Mouse (Mus musculus) layer of hippocampus, adult 8-10 months (tissue): ENCODE data around the gene Gm28551. TPM values are rescaled to one million over a fixed set of nuclear protein-coding genes. Genes with fewer than 3 reads are reported as not detected.
A peak's percentile ranks its signal among the peaks of the same experiment; 100 is the strongest.
"Not testable (repeated sequence)": the region's sequence is repeated elsewhere in the genome, so short reads cannot be mapped to it uniquely, and the experiment has no call there.

Experiments used
- DNase-seq, 2 experiments: peaks; one replicate each; pipeline ENCODE4 v3.0.0; 2022; ENCODE audit warnings: low spot score in 2 of 2
- total RNA-seq, 4 experiments: library from RNA; stranded (reverse); gene quantifications; 2 replicates each; pipeline ENCODE4 v1.2.4; 2022

The Gm28551 gene
- under 1 TPM in 3 of 4 experiments, not detected in 1; 0.19 to 0.57 (median 0.20) TPM for total RNA-seq

DNA sequence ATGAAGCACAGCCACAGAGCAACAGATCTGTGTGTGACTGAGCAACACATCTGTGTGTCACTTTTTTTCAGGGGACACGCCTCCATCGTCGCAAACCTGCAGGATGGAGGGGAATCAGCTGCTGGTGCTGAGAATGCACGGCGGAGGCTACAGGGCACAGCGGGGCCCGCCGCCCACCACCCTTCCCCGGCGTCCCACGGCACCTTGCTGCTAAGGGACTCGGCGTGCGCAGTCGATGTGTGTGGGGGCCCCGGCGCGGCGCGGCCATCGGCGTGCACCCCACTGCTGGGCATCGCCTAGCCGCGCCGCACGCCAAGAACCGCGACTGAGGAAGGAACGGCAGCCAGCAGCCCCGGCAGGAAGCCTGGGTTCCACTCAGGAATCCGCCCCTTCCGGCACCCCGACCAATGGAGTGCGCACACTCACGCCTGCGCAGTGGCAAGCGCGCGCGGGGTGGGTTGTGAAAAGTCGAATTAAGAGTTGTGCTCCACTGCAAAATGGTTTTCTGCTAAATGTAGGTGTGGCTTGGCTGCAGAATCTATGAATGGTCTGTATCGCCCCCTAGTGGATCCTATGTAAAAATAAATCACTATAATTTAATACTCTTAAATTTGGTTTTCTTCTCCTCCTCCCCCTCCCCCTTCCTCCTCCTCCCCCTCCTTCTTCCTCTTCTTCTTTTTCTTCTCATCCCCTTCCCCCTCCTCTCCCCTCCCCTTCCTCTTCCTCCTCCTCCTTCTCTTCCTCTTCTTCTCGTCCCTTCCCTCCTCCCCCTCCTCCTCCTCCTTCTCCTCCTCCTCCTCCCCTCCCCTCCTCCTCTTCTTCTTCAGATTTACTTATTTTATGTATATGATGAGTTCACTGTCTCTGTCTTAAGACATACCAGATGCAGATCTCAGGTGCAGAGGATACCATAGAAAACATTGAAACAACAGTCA, at the start of gene Gm28551, which contains the start of the genes Asdurf and Asnsd1:
Gene Gm28551 (minus strand): TSS at position 341 of the 935 bp plus-strand sequence.
Gene Asdurf (minus strand): TSS at position 293 of the 935 bp plus-strand sequence.
Gene Asnsd1 (minus strand): TSS at position 426 of the 935 bp plus-strand sequence.
- DNase-seq: peak; percentile 96 to 97

DNA sequence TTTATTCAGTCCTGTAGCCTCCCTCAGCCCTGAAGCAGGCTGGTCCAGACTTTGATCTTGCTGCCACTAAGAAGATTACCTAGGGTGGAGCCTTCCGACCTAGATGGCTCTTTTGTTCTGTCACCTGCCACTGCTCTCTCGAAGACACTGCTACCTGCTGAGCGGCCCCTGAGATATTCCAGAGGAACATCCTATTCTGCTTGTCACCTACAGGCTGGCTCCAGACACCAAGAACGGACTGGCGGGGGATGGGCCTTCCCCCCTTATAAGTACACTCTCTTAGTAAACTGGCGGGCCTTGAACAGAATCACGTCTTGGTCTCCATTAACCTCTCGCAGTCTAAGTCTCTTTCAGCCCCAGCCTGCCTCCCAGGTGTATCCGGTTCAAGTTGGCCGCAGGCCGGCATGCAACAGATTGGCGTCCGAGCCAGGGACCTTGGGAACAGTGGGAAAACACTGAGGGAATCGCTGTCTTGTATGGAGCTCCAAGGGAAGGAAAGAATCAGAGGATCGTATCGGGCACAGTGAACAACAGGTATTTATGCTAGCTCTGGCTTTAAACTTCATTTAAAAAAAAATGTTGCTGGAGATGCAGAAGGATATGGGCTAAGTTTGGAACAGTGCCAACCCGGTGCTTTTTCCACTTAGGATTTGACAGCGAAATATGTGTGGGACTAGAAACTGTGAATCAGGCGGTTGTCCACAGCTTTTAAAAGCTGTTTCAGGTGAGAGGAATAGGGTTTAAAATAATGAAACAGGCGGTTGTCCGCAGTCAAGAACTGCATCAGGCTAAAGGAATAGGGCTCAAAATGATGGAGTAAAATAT, 41.7 kb upstream of the Gm28551 start:
- DNase-seq: peak in 1 of 2 experiments; percentile 6

DNA sequence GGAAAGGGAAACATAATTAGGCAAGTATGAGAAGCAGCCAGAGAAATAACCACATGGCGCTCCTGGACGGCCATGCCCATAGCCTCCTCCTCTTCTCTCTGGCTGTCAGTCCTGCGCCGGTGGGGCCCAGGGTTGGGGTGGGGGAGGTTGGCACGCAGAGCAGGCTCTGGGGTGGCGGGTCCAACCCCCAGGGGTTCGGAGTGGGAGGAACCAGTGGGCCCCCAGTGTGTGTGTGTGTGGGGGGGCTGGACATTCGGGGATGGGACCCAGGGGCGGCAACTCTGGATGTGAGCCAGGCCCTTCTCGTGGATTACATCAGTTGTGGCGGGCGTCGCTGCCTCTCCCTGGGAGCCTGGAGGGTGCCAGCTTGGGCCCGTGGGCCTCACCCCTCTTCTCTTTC, 36.3 kb upstream of the Gm28551 start:
- no peak for DNase-seq

DNA sequence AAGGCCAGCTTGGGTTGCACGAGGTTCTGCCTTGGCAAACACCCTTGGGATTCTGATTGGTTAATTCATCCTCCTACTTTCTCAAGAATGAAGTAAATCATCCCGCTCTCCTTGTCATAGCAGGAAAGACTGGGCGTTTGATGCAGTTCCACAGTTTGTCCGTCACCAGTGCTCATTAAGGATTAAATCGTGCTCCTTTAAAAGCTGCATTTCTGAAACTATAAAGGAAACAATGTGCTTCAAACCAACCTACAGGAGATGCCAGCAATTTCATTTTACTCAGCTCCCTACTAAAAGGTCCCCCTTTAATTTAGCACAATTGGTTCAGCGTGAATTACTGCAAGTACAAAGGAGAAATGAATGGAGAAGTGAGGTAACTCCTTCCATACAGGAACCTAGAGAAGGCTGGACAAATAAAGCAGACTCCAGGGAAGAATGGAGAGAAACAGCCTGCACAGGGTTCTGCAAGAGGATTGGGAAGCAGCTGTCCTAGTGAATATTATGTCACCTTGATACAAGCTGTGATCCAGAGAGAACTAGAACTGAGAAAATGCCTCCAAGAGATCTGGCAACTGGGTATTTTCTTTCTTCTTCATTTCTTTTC, 31.7 kb upstream of the Gm28551 start:
- DNase-seq: no peak

DNA sequence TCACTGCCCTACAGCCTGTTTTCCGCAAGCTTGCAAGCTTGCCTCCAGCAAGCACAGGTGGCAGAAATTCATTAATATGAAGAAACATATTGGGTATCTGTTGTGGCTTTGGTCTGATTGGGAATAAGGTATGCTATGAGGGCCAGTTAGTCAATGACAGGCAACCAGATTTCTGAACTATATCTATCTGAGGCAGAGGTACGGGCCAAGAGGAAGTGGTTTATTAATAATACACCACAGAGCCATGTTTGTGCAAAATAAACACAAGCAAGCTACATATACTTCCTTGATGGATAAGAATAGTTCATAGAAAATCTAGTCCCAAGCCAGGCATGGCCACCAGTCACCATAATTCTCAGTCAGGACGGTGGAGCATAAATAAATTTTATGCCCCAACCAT, 25.3 kb upstream of the Gm28551 start:
- no peak for DNase-seq

DNA sequence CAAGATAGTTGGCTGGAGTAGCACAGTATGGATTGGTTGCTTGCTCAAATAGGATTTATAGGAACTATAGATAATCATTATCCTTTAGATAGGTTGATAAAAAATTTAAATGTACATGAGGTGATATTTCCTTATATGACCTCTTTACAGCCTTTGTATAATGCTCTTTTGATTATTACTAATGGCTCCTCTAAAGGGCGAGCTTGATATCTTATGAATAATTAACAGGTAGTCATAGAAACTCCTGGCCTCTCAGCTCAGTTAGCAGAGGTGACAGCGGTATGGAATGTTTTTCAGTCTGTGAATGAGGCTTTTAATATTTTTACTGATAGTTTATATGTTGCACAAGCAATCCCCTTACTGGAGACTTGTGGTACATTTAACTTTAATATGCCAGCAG, 23.5 kb upstream of the Gm28551 start:
- DNase-seq: not testable (repeated sequence)

DNA sequence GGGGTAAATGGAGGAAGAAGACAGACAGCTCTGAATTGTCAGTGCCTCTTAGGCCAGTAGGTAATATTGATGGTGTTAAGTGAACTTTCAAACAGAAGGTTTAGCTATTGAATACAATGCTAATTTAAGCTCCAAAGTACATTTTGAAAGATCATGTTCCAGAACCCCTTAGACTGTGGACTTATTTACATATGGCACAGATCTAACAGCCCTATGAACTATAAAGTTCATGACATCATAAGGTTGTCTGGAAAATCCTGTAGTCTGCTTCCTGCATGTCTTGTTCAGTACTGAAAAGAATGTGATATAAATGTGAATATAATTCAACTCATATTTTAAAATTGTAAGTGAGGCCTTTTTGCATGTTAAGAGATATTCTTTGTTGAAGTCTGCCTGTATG, 6.5 kb upstream of the Gm28551 start:
- DNase-seq: no peak

DNA sequence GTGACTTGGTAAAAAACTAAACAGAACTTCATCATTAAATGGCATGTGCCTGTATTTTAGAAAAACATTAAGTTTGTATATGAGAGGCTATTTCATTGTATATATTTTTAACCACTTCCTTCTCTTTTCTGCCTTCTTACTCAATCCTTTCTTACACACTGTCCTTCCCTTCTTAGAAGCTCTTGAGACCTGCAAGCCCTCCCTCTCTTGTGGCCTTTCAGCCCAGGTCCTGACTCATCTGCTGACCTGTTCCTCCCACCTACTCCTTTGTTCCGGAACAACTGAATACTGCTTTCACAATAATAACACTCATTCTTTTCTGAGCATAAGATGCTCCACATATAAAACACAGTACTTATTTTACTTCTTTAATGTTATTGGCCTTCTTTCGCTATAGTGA, 11.4 kb downstream of the Gm28551 start:
- DNase-seq: no peak

DNA sequence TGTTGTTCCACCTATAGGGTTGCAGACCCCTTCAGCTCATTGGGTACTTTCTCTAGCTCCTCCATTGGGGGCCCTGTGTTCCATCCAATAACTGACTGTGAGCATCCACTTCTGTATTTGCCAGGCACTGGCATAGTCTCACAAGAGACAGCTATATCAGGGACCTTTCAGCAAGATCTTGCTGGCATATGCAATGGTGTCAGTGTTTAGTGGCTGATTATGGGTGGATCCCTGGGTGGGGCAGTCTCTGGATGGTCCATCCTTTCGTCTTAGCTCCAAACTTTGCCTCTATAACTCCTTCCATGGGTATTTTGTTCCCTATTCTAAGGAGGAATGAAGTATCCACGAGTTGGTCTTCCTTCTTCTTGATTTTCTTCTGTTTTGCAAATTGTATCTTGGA, 15.1 kb downstream of the Gm28551 start:
- DNase-seq: not testable (repeated sequence)

DNA sequence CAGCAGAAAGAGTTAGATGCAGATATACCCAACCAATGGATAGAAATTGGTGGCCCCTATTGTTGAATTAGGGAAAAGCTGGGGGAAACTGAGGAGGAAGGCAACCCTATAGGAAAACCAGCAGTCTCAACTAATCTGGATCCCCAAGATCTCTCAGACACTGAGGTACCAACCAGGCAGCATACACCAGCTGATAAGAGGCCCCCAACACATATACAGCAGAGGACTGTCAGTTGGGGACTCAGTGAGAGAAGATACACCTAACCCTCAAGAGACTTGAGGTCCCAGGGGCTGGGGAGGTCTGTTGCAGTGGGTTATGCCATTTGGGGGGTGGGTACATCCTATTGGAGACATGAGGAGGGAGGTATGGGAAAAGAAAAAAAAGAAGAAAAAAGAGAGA, 17.0 kb downstream of the Gm28551 start:
- DNase-seq: no peak

DNA sequence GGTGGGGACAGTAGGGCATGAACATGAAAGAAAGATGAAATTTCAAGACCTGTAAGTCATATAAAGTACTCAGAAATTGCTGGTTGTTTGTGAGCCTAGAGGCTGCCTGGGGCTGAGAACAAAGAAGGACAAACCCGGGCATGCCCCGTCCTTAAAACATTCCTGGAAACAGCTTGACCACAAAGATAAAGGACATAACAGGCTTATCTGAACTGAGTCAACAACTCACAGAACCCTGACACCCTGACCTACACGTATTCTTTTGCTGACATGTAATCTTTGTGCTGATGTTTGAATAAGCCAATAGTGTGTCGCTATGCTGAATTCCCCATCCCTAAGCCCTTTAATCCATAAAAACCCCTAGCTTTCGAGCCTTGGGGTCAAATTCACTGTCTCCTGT, 18.9 kb downstream of the Gm28551 start:
- not testable (repeated sequence) for DNase-seq

DNA sequence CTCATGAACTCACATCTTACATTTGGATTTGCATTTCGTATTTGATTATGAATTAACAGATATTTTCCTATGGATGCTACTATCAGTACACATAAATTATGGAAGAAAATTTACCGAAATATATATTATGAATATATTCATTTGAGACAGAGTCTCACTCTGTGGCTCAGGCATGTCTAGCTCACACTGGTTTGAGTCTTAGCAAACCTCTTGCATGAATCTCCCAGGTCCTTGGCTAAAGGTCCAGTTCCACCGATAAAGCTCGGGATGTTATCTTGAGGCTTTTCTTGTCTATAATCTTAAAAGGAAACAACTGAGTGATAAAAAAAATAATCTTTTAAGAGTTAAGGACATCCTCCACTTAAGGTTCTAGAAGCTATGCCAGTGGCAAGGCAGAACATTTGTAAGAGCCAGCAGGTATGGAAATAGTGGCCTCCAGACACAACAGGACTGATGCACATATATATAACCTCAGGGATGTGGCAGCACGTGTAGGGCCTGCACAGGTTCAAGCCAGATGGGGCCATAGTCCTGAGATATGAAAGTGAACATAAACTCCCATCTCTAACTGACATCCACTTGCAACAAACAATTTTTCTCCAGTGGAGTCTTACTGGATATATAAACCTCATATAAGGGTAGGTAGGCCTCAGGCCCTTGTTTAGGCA, 27.5 kb downstream of the Gm28551 start:
- DNase-seq: no peak

DNA sequence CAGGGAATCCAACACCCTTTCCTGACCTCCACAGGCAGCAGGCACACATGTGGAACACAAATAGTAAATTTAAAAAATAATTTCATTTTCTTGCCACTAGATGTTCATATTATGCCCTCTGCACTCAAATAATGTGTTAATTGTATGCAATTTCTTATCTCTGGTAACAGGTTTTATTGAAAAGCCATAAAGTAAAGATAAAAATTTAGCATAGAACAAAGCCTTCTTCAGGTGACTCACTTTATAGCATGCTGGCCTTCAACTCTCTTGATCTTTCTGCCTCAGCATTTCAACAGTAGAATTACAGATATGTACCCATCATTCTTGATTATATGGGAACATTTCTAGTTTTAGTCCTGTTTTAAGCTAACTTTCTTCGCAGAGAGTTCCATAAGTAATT, 28.2 kb downstream of the Gm28551 start:
- no peak for DNase-seq

DNA sequence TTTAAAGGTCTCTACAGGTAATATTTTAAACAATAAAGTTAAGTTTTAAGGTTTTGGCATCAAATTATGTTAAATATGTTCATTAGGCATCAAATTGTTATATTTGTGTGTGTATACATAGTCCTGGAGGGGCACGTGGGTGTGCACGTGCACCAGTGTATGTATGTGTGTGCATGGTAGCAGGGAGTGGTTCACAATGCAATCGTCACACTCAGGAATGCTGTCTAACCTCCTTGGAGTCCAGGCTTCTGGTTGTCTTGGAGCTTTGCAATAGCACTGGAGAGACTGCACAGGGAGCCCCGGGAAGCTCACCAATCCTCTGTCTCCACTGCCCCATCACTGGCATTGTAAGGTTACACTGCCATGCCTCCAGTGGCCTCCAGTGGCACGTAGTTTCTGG, 29.2 kb downstream of the Gm28551 start:
- no peak for DNase-seq

DNA sequence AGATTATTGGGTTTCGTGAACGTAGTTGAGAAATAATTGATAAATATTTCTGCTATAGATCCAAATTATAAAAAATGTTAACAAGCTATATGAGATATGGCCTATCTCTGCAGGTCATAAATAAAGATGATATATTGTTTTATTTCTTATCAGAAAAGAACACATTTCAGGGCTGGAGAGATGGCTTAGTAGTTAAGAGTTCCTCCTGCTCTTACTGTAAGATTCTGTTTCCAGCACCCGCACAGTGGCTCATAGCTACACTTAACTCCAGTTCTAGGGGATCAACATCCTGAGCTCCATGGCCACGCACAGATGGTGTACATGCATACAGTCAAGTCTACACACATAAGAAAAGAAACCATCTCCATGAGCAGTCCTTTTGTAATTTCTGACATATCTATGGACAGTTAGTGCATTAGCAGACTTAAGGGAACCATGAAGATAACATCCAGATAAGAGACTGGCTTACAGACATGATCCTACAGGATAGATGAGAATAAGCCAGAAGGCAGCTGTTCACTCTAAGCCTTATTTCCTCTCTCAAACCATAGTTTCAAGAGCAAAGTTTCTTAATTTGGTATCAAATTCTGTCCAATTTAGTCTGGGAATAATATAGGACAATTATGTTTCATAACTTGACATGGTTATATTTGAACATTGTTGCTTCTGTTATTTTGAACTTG, 30.7 kb downstream of the Gm28551 start:
- DNase-seq: no peak

DNA sequence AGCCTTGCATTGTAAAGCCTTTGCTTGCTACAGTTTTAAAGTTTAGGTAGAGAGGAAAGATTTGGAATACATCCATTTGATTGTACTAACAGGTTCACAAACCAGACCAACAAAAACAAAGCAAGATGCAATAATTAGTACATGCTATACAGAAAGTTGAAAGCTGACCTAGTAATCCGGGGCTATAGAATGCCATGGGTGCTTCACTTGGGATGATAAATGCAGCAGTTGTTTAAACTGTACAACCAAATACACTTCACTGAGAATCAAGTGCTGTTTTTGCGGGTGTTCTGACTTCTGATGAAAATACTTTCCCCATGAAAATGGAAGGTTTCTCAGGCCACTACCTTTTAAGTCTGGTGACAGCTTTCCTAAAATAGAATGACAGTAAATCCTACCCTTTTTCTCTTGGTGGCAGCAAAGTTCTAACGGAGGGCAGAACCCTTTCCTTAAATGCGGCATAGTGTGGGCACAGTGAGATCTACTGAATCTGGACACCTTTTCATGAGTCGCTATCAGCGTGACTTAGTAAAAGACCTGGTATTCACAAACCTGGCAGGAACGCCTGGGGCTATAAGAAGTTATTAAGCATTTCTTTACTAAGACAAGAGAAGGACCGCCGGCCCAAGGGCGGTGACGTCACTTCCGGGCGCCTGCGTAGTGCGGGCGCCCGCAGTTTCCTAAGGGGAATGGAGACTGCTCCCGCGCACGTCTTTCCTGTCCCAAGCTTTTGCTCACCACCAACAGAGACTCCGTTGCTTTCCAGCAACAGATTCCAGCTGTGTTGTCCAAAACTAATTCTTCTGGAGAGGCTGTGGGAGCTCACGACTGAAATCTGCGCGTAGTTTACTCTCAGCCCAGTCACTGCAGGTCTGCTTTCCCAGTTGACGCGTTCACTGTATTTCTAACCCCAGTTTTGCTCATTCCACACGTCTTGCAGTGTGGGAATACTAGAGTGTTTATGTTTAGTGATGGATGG, 39.2 kb downstream of the Gm28551 start, which contains the start of gene Osgepl1:
Gene Osgepl1 (plus strand): TSS at position 636 of the 979 bp plus-strand sequence.
- DNase-seq: peak; percentile 70 to 84

DNA sequence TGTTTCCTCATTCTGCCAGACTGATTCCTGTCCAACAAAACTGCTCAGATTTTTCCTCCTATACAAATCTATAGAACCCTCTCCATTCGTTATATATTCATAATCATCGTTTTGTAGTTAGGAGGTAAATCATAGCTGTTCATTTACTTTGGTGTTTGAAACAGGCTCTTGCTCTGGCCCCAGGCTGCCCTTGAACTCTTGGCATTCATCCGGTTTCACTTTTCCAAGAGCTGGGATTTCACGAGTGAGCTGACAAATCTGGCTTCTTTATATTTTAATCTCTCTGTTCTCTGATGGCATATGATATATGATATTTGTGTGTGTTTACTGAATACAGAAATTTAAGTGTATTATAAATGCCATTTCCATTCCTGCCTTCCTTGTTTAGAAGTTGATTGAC, 52.0 kb downstream of the Gm28551 start:
- no peak for DNase-seq

DNA sequence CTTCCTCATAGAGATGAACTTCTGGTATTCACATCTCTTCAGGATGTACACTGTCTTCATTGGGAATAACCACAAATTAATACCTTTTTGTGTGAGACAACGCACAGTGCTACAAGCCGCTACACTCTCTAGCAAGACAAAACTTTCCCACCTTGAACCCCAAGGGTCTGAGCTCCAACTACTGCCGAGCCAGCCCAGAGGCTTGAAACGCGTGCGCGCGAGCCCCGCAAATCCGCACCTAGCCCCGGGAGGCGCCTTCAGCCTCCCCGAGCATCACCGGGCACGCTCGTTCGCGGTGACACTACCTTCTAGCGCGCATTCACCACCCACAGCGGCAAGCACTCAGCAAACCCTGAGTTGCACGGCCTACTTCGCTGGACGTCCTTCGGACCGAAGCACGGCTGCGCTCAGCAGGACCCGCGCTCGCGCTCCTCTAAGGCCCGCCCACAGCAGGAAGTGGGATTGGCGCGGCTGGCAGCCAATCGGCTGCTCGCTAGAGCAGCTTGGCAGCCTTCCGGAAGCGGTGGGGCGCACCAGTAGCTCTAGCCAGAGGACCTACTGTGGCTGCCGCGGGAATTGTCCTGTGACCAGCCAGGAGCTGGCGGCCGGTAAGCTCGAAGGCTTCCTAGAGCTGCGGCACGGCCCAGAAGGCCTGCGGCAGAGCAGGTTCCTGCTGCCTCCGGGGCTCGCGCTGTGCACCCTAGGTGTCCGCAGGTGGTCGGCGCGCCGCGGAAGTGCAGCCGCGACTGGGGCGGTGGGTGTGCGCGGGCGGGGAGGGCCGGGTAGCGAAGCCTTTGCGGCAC, 55.7 kb downstream of the Gm28551 start, which contains the start of the genes Pms1, Ormdl1 and Gm28778:
Gene Pms1 (minus strand): TSS at position 438 of the 803 bp plus-strand sequence.
Gene Ormdl1 (plus strand): TSS at position 515 of the 803 bp plus-strand sequence.
Gene Gm28778 (plus strand): TSS at position 531 of the 803 bp plus-strand sequence.
- DNase-seq: peak; percentile 86 to 94
